Comparison of ENCODE assay signal across 21 mouse cellular contexts in genomic region chr11:6230012-6230411, GRCm38 (mm10). TPM values are rescaled to one million over a fixed set of nuclear protein-coding genes. Genes with fewer than 3 reads are reported as not detected.
"Had no signal": no experiment of that assay in that cellular context is flagged by ENCODE, and none has a peak within 500 bp of the region (broad histone marks: within the 10 kb centered on the region; RNA-seq: fewer than 3 reads in every experiment).

Gene Npc1l1 (minus strand): TSS chr11:6230143.

- H3K9ac ChIP-seq: kidney, embryonic 15.5 days; limb, embryonic 12.5 days; limb, embryonic 15.5 days; liver, embryonic 14.5 days; liver, postnatal 0 days; lung, embryonic 14.5 days; midbrain, embryonic 12.5 days; midbrain, embryonic 15.5 days; neural tube, embryonic 13.5 days had no signal

- H3K4me2 ChIP-seq: kidney, embryonic 15.5 days; limb, embryonic 12.5 days; limb, embryonic 15.5 days; liver, embryonic 11.5 days; lung, embryonic 14.5 days; midbrain, embryonic 12.5 days; midbrain, embryonic 15.5 days; neural tube, embryonic 13.5 days had no signal

- H3K4me1 ChIP-seq: kidney, embryonic 15.5 days; limb, embryonic 12.5 days; limb, embryonic 15.5 days; midbrain, embryonic 12.5 days; midbrain, embryonic 15.5 days; neural tube, embryonic 13.5 days had no signal

- H3K9me3 ChIP-seq: limb, embryonic 15.5 days; midbrain, embryonic 15.5 days had no signal

- H3K27me3 ChIP-seq: kidney, embryonic 15.5 days; limb, embryonic 12.5 days; limb, embryonic 15.5 days; midbrain, embryonic 15.5 days; neural tube, embryonic 13.5 days had no signal

- ATAC-seq: inflammation-experienced regulatory T-cells, adult 6 months; liver, postnatal 0 days; lung, postnatal 0 days; midbrain, embryonic 15.5 days had no signal

- H3K4me3 ChIP-seq: kidney, embryonic 15.5 days; limb, embryonic 12.5 days; limb, embryonic 15.5 days; midbrain, embryonic 12.5 days; midbrain, embryonic 15.5 days; neural tube, embryonic 13.5 days had no signal

- H3K27ac ChIP-seq: kidney, embryonic 15.5 days; limb, embryonic 12.5 days; limb, embryonic 15.5 days; liver, embryonic 14.5 days; macrophage; midbrain, embryonic 12.5 days; midbrain, embryonic 15.5 days; neural tube, embryonic 13.5 days had no signal

- DNase-seq: kidney, adult 8-10 months; kidney, postnatal 10 days; kidney, postnatal 36 days; left cerebral cortex, postnatal 4 days; liver, postnatal 0 days; lung, embryonic 14.5 days; retina, postnatal 1 day; right cerebral cortex, postnatal 25 days; thymus, adult 18-20 months; thymus, postnatal 4 days had no signal

- H3K36me3 ChIP-seq: kidney, embryonic 15.5 days; limb, embryonic 12.5 days; limb, embryonic 15.5 days; midbrain, embryonic 12.5 days; midbrain, embryonic 15.5 days; neural tube, embryonic 13.5 days had no signal

RNA-seq across cellular contexts. Expression of gene Npc1l1, which starts in this region (rescaled TPM):
- polyA plus RNA-seq: inflammation-experienced regulatory T-cells, adult 6 months; limb, embryonic 12.5 days; liver, postnatal 0 days; lung, embryonic 14.5 days; lung, postnatal 0 days; midbrain, embryonic 12.5 days; neural tube, embryonic 13.5 days had no signal
